Mouse (Mus musculus): ENCODE measurements around the gene Tbx4. TPM values are rescaled to one million over a fixed set of nuclear protein-coding genes. Genes with fewer than 3 reads are reported as not detected.

Tbx4 gene
- polyA plus RNA-seq, 1 experiment from 2014 or later, result 0.21 TPM

DNA sequence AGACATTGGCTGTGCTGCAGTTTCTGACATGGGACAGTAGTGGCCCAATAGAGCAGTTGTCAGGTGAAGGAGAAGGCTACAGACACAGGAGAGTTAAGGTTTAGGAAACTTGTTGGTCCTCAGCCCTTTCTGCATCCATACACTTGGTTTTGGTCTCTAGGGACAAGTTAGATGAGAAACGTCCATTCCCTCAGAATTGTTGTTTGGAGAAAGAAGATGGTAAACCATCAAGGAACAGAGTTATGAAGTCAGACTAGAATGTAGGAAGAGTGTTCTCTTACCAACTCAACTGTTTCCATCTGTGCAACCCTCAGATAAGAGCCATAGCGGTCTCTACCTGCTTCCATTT lies 5.4 kb downstream of the Tbx4 start:
- Histone ChIP-seq H3K9me3 (ENCODE audit: control insufficient read depth, low read length) (no peaks in the 10 kb centered on the region), H3K36me3 (ENCODE audit: control insufficient read depth, insufficient read depth, low read length) (no peaks in the 10 kb centered on the region), H3K9ac (replicated peaks; ENCODE audit: low read length) (no peak overlapping the region), H3K4me1 (ENCODE audit: control insufficient read depth, insufficient read depth, low read length) (0 out of 2 replicates have a peak, but pooled peaks cover 4% of the 10 kb centered on the region), H3K4me2 (ENCODE audit: low read length) (no peak overlapping the region), H3K27me3 (ENCODE audit: control insufficient read depth, insufficient read depth, low read length) (peaks cover 78% of the 10 kb centered on the region), H3K27ac (replicated peaks; ENCODE audit: low read depth, low read length) (no peak overlapping the region), H3K4me3 (replicated peaks; ENCODE audit: low read depth, low read length) (no peak overlapping the region)
- ATAC-seq (ENCODE audit: low FRiP score, low TSS enrichment) (no peak), DNase-seq (no peak)
- WGBS, result 7% methylated on average over 2 of the region's 2 CpGs

DNA sequence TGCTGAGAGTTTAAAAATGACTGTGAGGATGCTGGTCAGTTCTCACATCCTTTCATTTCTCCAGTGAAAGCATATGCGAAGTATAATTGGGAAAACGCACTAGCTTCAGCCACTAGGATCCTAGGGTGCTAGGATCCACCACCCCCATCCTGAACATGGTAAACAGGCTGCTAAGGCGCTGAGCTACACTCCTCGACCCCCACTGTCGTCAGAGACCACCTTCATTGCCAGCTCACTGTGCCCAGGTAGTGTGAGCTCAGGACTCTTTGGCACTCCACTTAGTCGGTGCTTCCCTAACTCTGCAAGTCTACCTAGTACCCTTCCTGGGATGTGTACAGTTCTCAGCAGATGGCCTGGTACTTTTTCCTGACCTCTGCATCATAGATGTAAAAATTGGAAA lies 6.5 kb downstream of the Tbx4 start:
- 0 out of 2 replicates have a peak, but pooled peaks cover 4% of the 10 kb centered on the region for H3K4me1 ChIP-seq (ENCODE audit: control insufficient read depth, insufficient read depth, low read length)
- ATAC-seq (ENCODE audit: low FRiP score, low TSS enrichment), result no peak
- H3K9me3 ChIP-seq (ENCODE audit: control insufficient read depth, low read length), result no peaks in the 10 kb centered on the region
- no peak overlapping the region for H3K4me3 ChIP-seq (replicated peaks; ENCODE audit: low read depth, low read length)
- H3K27me3 ChIP-seq (ENCODE audit: control insufficient read depth, insufficient read depth, low read length), result peaks cover 87% of the 10 kb centered on the region
- no peaks in the 10 kb centered on the region for H3K36me3 ChIP-seq (ENCODE audit: control insufficient read depth, insufficient read depth, low read length)
- no peak for DNase-seq
- H3K27ac ChIP-seq (replicated peaks; ENCODE audit: low read depth, low read length), result no peak overlapping the region
- H3K4me2 ChIP-seq (ENCODE audit: low read length), result no peak overlapping the region
- WGBS, result under 1% methylated on average over 6 of the region's 6 CpGs
- no peak overlapping the region for H3K9ac ChIP-seq (replicated peaks; ENCODE audit: low read length)

DNA sequence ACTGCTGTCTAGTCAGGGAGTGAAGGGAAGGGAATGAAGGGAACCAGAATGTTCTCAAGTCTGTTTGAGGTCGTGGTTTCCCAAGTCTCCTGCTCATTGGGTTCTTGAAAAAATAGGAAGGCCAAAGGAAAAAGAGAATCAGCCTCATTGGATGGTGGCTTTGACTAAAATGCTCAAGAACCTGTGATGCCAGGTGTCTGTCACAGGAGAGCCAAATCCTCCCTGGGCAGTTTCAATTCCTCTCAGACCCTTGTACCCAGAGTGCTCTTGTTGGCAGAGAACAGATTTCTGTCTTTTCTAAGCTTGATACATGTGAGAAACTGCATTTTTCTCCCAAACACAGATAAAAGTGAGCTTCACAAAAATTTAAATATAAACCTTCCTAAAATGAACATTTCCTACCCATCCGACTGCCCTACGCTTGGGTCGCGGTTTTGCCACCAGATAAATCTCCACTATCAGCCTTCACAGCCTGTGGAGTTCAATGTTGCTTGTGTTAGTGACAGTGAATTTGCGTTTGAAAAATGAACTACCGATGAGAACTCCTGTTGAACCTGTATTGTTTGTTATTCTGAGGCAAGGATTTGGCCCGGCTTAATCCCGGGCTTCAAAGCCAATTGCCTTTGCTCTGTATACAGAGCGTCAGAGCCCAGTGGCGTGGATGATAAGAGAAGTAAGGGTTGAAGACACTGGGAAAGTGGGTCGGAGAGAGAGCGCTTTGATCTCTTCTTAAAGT lies 7.3 kb downstream of the Tbx4 start:
- peak; percentile 45 for DNase-seq
- WGBS, result 2% methylated on average over 13 of the region's 13 CpGs
- no peak overlapping the region for H3K4me2 ChIP-seq (ENCODE audit: low read length)
- no peak overlapping the region for H3K27ac ChIP-seq (replicated peaks; ENCODE audit: low read depth, low read length)
- ATAC-seq (ENCODE audit: low FRiP score, low TSS enrichment), result no peak
- 0 out of 2 replicates have a peak, but pooled peaks cover 4% of the 10 kb centered on the region for H3K4me1 ChIP-seq (ENCODE audit: control insufficient read depth, insufficient read depth, low read length)
- H3K9me3 ChIP-seq (ENCODE audit: control insufficient read depth, low read length), result no peaks in the 10 kb centered on the region
- H3K27me3 ChIP-seq (ENCODE audit: control insufficient read depth, insufficient read depth, low read length), result peaks cover 82% of the 10 kb centered on the region
- H3K9ac ChIP-seq (replicated peaks; ENCODE audit: low read length), result no peak overlapping the region
- H3K4me3 ChIP-seq (replicated peaks; ENCODE audit: low read depth, low read length), result no peak overlapping the region
- H3K36me3 ChIP-seq (ENCODE audit: control insufficient read depth, insufficient read depth, low read length), result no peaks in the 10 kb centered on the region

DNA sequence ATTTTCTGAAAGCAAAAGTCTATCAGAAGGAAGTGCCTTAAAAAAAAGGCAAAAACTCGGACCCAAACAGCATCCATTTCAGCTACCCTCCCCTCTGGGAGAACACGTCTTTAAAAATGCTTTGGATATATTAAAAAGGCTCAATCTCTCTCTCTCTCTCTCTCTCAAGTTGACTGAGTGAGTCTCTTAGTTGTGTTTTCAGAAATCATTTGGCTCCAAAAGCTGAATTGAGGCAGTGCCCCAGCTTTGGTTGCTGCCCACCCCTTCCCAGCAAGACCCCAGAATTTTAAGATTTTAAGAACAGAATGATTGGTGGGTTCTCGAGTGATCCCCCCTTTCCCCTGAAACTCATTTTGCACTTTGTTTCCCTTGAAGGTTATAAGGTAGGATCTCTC lies 7.9 kb downstream of the Tbx4 start:
- ATAC-seq (ENCODE audit: low FRiP score, low TSS enrichment) (no peak), DNase-seq (no peak)
- 2% methylated on average over 3 of the region's 3 CpGs for WGBS
- Histone ChIP-seq H3K4me1 (ENCODE audit: control insufficient read depth, insufficient read depth, low read length) (0 out of 2 replicates have a peak, but pooled peaks cover 4% of the 10 kb centered on the region), H3K27ac (replicated peaks; ENCODE audit: low read depth, low read length) (no peak overlapping the region), H3K4me3 (replicated peaks; ENCODE audit: low read depth, low read length) (no peak overlapping the region), H3K9me3 (ENCODE audit: control insufficient read depth, low read length) (no peaks in the 10 kb centered on the region), H3K27me3 (ENCODE audit: control insufficient read depth, insufficient read depth, low read length) (peaks cover 77% of the 10 kb centered on the region), H3K9ac (replicated peaks; ENCODE audit: low read length) (no peak overlapping the region), H3K4me2 (ENCODE audit: low read length) (no peak overlapping the region), H3K36me3 (ENCODE audit: control insufficient read depth, insufficient read depth, low read length) (no peaks in the 10 kb centered on the region)

DNA sequence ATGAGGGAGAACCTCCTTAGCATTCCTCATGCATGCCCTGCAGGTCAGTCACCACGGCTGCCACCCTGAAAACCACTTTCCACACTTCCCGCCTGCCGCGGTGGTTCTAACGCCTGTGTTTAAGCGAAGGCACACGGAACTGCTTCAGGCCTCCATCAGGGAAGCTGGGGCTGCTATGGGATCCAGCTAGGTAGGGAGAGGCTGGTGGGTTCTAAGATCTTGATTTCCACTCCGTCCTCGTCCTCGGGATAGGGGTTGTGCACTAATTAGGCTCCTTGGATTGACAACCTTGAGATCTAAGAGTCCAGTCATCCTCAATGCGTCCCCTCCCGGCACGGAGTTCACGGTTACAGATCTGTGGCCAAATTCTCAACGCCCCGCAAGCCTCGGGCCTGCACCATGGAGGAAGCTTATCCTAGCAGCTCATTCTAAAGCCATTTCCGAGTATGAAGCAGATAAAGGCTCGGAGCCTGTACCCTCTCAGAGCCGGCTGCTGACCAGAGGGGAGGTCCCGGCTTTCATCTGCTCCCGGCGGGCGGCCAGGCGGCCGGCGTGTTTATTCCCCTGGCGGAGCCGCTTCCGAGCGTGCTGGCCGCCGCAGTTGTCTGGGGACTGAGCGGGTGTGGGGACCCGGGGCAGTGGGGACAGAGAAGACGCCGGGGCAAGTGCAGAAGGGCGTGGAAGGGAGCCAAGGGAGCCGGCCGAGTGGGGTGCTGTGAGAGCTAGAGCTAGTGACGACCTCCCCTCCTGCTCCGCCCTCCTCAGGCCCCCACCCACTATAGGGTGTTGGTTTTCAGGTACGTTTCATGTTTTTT lies 8.7 kb downstream of the Tbx4 start:
- H3K36me3 ChIP-seq (ENCODE audit: control insufficient read depth, insufficient read depth, low read length), result no peaks in the 10 kb centered on the region
- H3K4me1 ChIP-seq (ENCODE audit: control insufficient read depth, insufficient read depth, low read length), result 0 out of 2 replicates have a peak, but pooled peaks cover 4% of the 10 kb centered on the region
- DNase-seq (peak; percentile 53), ATAC-seq (ENCODE audit: low FRiP score, low TSS enrichment) (no peak)
- H3K27ac ChIP-seq (replicated peaks; ENCODE audit: low read depth, low read length), result no peak overlapping the region
- H3K27me3 ChIP-seq (ENCODE audit: control insufficient read depth, insufficient read depth, low read length), result peaks cover 73% of the 10 kb centered on the region
- peak overlapping the region; percentile 17 for H3K4me3 ChIP-seq (replicated peaks; ENCODE audit: low read depth, low read length)
- peak overlapping the region; percentile 50 for H3K4me2 ChIP-seq (ENCODE audit: low read length)
- H3K9me3 ChIP-seq (ENCODE audit: control insufficient read depth, low read length), result no peaks in the 10 kb centered on the region
- peak overlapping the region; percentile 26; the same call in 1 of the 2 replicates for H3K9ac ChIP-seq (replicated peaks; ENCODE audit: low read length)
- 1% methylated on average over 43 of the region's 43 CpGs for whole genome bisulfite sequencing

DNA sequence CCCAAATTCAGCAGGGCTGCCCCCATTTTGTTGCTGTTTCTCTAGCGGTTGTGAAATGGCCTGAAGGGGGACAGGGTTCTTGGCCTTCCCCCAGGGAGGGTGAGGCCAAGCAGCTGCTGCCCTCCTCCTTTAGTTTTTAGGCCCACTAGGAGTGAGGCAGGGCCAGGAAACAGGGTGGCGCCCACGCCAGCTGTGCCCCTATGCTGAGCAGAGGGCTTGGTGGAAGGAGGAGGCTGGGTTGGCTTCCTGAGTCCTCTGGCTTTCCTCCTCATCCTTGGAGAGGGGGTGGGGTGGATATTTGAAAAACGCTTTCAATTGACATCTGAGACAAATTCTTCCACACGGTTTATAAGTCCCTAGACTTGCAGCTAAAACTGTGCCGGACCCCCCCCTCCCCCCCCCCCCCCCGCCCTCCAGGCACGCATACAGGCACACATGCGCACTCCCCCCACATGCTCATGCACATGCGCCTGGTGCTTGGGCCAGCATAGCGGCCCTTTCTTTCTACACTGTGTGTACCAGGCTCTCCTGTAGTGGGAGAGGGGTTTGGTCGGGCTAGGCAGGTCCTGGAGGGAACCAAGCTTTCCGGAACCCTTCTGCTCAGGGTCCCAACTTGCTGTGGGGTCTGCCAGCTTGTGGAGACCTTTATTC lies 10.2 kb downstream of the Tbx4 start:
- no peak for ATAC-seq (ENCODE audit: low FRiP score, low TSS enrichment)
- DNase-seq, result no peak
- Histone ChIP-seq H3K9me3 (ENCODE audit: control insufficient read depth, low read length) (no peaks in the 10 kb centered on the region), H3K27ac (replicated peaks; ENCODE audit: low read depth, low read length) (no peak overlapping the region), H3K4me3 (replicated peaks; ENCODE audit: low read depth, low read length) (no peak overlapping the region), H3K36me3 (ENCODE audit: control insufficient read depth, insufficient read depth, low read length) (no peaks in the 10 kb centered on the region), H3K9ac (replicated peaks; ENCODE audit: low read length) (no peak overlapping the region), H3K27me3 (ENCODE audit: control insufficient read depth, insufficient read depth, low read length) (peaks cover 66% of the 10 kb centered on the region), H3K4me2 (ENCODE audit: low read length) (no peak overlapping the region), H3K4me1 (ENCODE audit: control insufficient read depth, insufficient read depth, low read length) (0 out of 2 replicates have a peak, but pooled peaks cover 4% of the 10 kb centered on the region)
- 32% methylated on average over 12 of the region's 13 CpGs for WGBS

DNA sequence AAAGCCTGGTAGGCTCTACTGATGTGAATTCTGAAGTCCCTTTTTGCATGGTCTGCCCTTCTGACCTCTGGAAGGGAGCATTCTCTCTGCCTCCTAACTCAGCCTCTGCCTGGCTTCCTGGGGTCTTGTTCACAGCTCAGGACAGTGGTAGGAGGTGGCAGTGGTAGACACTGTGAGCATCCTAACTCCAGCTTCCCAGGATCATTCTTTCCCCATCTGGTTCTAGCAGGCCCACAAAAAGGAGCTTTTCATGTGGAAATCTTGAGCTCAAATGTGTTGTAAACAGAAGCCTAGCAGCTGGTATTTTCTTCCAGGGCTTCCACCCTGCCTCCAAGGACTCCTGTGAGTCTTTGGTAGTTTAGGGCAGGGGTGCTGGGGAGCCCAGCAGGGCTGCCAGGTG lies 14.1 kb downstream of the Tbx4 start:
- no peak for DNase-seq
- H3K27me3 ChIP-seq (ENCODE audit: control insufficient read depth, insufficient read depth, low read length), result peaks cover 41% of the 10 kb centered on the region
- H3K36me3 ChIP-seq (ENCODE audit: control insufficient read depth, insufficient read depth, low read length), result no peaks in the 10 kb centered on the region
- no peaks in the 10 kb centered on the region for H3K9me3 ChIP-seq (ENCODE audit: control insufficient read depth, low read length)
- H3K27ac ChIP-seq (replicated peaks; ENCODE audit: low read depth, low read length), result no peak overlapping the region
- no peak for ATAC-seq (ENCODE audit: low FRiP score, low TSS enrichment)
- no peak overlapping the region for H3K9ac ChIP-seq (replicated peaks; ENCODE audit: low read length)
- H3K4me1 ChIP-seq (ENCODE audit: control insufficient read depth, insufficient read depth, low read length), result no peaks in the 10 kb centered on the region
- no peak overlapping the region for H3K4me3 ChIP-seq (replicated peaks; ENCODE audit: low read depth, low read length)
- H3K4me2 ChIP-seq (ENCODE audit: low read length), result no peak overlapping the region

DNA sequence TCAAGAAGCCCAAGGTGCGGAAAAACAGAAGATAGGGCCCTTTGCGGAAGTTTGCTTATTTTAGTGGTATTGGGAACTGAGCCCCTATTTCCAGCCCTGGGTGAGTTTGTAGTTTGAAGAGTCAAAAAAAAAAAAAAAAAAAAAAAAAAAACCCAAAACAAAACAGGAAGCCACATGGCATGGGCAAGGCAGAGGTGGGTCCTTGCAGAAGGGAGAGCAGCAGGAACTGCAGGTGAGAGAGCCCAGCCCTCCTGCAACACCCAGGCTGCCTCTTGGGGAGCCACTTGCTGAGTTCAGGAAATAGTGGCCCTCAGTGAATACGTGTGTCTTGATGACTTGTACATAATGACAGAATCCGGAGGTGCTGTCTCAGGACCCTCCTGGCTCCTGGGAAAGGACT lies 23.3 kb downstream of the Tbx4 start:
- WGBS, result 75% methylated on average over 4 of the region's 4 CpGs
- H3K4me3 ChIP-seq (replicated peaks; ENCODE audit: low read depth, low read length), result no peak overlapping the region
- H3K36me3 ChIP-seq (ENCODE audit: control insufficient read depth, insufficient read depth, low read length), result no peaks in the 10 kb centered on the region
- H3K27me3 ChIP-seq (ENCODE audit: control insufficient read depth, insufficient read depth, low read length), result no peaks in the 10 kb centered on the region
- no peaks in the 10 kb centered on the region for H3K9me3 ChIP-seq (ENCODE audit: control insufficient read depth, low read length)
- no peak overlapping the region for H3K9ac ChIP-seq (replicated peaks; ENCODE audit: low read length)
- no peak overlapping the region for H3K27ac ChIP-seq (replicated peaks; ENCODE audit: low read depth, low read length)
- H3K4me2 ChIP-seq (ENCODE audit: low read length), result no peak overlapping the region
- DNase-seq, result no peak
- ATAC-seq (ENCODE audit: low FRiP score, low TSS enrichment), result no peak
- H3K4me1 ChIP-seq (ENCODE audit: control insufficient read depth, insufficient read depth, low read length), result no peaks in the 10 kb centered on the region

Measured in midbrain, embryonic 14.5 days (tissue).